Mouse (Mus musculus): Measurements from ENCODE around the gene Gjb6. TPM values are rescaled to one million over a fixed set of nuclear protein-coding genes. Genes with fewer than 3 reads are reported as not detected.

Gjb6 gene
- total RNA-seq (2021), result not detected in 2 replicates
- long read RNA-seq, experiment 1, result 0 reads
- long read RNA-seq, experiment 2, result 0 reads

GRCm38 (mm10) chr14:57133161-57133661, at the start of gene Gjb6:
TSS of gene Gjb6 (minus strand) at chr14:57133611.
- DNase-seq, result peak; percentile 4

GRCm38 (mm10) chr14:57165493-57165892, 32.1 kb upstream of the Gjb6 start:
- no peak for DNase-seq

- peak; percentile 17 for DNase-seq
Measured at GRCm38 (mm10) chr14:57161833-57162232, 28.4 kb upstream of the Gjb6 start.

- DNase-seq, result peak; percentile 63
Measured at GRCm38 (mm10) chr14:57161201-57161600, 27.8 kb upstream of the Gjb6 start.

GRCm38 (mm10) chr14:57154916-57155315, 21.5 kb upstream of the Gjb6 start:
- DNase-seq, result no peak

GRCm38 (mm10) chr14:57145741-57146140, 12.3 kb upstream of the Gjb6 start:
- DNase-seq, result no peak

- no peak for DNase-seq
Measured at GRCm38 (mm10) chr14:57135265-57135664, 1.9 kb upstream of the Gjb6 start.

GRCm38 (mm10) chr14:57127383-57127782, 6.0 kb downstream of the Gjb6 start:
- DNase-seq, result no peak

- no peak for DNase-seq
Measured at GRCm38 (mm10) chr14:57122295-57122694, 11.1 kb downstream of the Gjb6 start.

- no peak for DNase-seq
Measured at GRCm38 (mm10) chr14:57115823-57116544, 17.4 kb downstream of the Gjb6 start, which contains the start of gene Gm4491. TSS of gene Gm4491 (minus strand) at chr14:57115883.

GRCm38 (mm10) chr14:57109194-57109593, 24.2 kb downstream of the Gjb6 start:
- DNase-seq, result peak; percentile 46

GRCm38 (mm10) chr14:57107916-57108315, 25.5 kb downstream of the Gjb6 start:
- DNase-seq, result peak; percentile 28

GRCm38 (mm10) chr14:57107091-57107490, 26.3 kb downstream of the Gjb6 start:
- DNase-seq, result no peak

- DNase-seq, result no peak
Measured at GRCm38 (mm10) chr14:57105721-57106120, 27.7 kb downstream of the Gjb6 start.

GRCm38 (mm10) chr14:57105111-57105510, 28.3 kb downstream of the Gjb6 start:
- DNase-seq, result no peak

GRCm38 (mm10) chr14:57104106-57105023, 29.0 kb downstream of the Gjb6 start, which contains the start of gene Gjb2:
TSS of gene Gjb2 (minus strand) at chr14:57104702.
- peak; percentile 68 for DNase-seq

- DNase-seq, result peak; percentile 29
Measured at GRCm38 (mm10) chr14:57103711-57104105, 29.7 kb downstream of the Gjb6 start.

GRCm38 (mm10) chr14:57103121-57103520, 30.3 kb downstream of the Gjb6 start:
- no peak for DNase-seq

GRCm38 (mm10) chr14:57101623-57102022, 31.8 kb downstream of the Gjb6 start:
- DNase-seq, result no peak

- DNase-seq, result no peak
Measured at GRCm38 (mm10) chr14:57095855-57096254, 37.6 kb downstream of the Gjb6 start.

GRCm38 (mm10) chr14:57093029-57093428, 40.4 kb downstream of the Gjb6 start:
- peak; percentile 69 for DNase-seq

- no peak for DNase-seq
Measured at GRCm38 (mm10) chr14:57090001-57090400, 43.4 kb downstream of the Gjb6 start.

- no peak for DNase-seq
Measured at GRCm38 (mm10) chr14:57089107-57089506, 44.3 kb downstream of the Gjb6 start.
